Mouse (Mus musculus): ENCODE results near the gene Frem2. TPM values are rescaled to one million over a fixed set of nuclear protein-coding genes. Genes with fewer than 3 reads are reported as not detected.

Frem2 gene
- polyA plus RNA-seq, 1 experiment = 0.02 TPM

DNA sequence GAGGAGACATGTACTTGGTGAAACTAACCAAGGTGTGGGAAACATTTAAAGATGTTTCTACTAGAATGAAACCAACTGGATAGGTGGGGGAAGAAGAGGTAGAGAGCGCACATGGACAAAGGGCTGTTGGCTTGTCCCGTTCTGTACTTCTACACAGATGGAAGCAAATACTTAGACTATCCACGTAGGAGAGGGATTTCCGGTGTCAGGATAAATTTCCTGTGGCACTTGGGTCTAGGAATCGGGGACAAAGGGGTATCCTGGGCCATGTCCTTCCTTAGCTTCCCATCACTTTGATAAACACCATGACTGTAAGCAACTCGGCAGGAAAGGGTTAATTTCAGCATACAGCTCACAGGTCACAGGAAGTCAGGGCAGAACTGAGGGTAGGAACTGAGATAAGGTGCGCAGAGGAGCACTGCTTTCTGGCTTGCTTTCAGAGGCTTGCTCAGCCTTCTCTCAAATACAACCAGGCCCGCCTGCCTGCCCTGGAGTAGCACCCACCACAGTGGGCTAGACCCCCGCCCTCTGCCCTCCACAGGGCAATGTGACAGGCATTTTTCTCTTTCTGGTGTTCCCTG lies 170.1 kb downstream of the Frem2 start:
- peaks cover 4% of the 10 kb centered on the region; the same call in 1 of the 2 replicates for H3K36me3 ChIP-seq (ENCODE audit: control insufficient read depth)
- TF ChIP-seq GATA1 (IDR thresholded peaks at IDR 0.05; ENCODE audit: low read length) (no peak), TAL1 (IDR thresholded peaks at IDR 0.05; ENCODE audit: low read length) (no peak)
- H3K4me3 ChIP-seq (replicated peaks) = no peak overlapping the region
- H3K4me1 ChIP-seq (ENCODE audit: control insufficient read depth) = no peaks in the 10 kb centered on the region
- H3K27me3 ChIP-seq (ENCODE audit: control insufficient read depth) = no peaks in the 10 kb centered on the region
- no peaks in the 10 kb centered on the region for H3K9me3 ChIP-seq (ENCODE audit: control insufficient read depth, low read length)

DNA sequence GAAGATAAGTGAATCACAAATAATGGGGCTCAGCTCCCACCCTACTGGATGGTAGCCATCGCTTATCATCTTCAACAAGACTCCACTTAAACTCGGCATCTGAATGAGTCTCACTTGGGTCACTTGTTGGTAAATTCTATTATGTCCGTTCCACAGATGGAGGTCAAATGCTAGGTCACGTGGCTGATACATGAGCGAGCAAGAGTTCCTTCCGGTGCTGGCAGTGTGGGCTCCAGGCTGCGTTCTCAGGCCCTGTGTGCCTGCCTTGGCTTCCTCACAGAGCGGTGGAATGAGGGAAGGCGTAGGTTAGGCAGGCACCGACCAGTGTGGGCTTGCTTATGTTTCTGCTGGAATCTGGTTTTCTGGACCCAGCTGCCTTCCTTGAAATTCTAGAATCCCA lies 170.6 kb downstream of the Frem2 start:
- no peaks in the 10 kb centered on the region for H3K4me1 ChIP-seq (ENCODE audit: control insufficient read depth)
- no peak overlapping the region for H3K4me3 ChIP-seq (replicated peaks)
- peaks cover 6% of the 10 kb centered on the region; the same call in 1 of the 2 replicates for H3K36me3 ChIP-seq (ENCODE audit: control insufficient read depth)
- TF ChIP-seq GATA1 (IDR thresholded peaks at IDR 0.05; ENCODE audit: low read length) = no peak
- TF ChIP-seq TAL1 (IDR thresholded peaks at IDR 0.05; ENCODE audit: low read length) = no peak
- no peaks in the 10 kb centered on the region for H3K27me3 ChIP-seq (ENCODE audit: control insufficient read depth)
- H3K9me3 ChIP-seq (ENCODE audit: control insufficient read depth, low read length) = no peaks in the 10 kb centered on the region

DNA sequence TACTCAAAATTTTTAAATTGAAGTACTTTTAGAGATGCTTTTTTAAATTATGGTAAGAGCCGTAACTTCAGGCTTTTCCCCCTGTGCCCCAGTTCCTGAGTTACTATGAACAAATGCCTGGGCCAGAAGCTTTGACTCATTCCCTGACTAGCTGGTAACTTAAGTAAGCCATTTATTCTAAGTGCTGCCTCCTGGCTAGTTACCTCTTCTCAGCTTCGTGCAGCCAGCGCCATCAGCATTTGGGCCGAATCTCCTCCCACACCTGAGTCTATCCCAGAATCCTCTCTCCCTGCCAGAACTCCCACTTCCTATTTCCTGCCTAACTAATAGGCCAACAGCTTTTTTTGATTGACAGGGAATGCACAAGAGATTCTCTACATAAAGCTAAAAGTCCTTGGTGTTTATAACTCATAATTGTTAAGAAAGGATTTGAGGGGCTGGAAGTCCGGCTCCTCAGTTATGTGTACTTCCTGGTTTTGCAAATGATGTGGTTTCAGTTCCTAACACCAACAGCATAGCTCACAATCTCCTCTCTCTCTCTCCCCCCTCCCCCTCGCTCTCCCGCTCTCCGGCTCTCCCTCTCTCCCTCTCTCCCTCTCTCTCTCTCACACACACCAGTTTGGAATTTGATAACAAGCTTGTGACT lies 173.6 kb downstream of the Frem2 start:
- H3K36me3 ChIP-seq (ENCODE audit: control insufficient read depth) = peaks cover 28% of the 10 kb centered on the region
- no peaks in the 10 kb centered on the region for H3K4me1 ChIP-seq (ENCODE audit: control insufficient read depth)
- no peaks in the 10 kb centered on the region for H3K27me3 ChIP-seq (ENCODE audit: control insufficient read depth)
- H3K9me3 ChIP-seq (ENCODE audit: control insufficient read depth, low read length) = no peaks in the 10 kb centered on the region
- no peak overlapping the region for H3K4me3 ChIP-seq (replicated peaks)
- no peak for TF ChIP-seq GATA1 (IDR thresholded peaks at IDR 0.05; ENCODE audit: low read length)
- TF ChIP-seq TAL1 (IDR thresholded peaks at IDR 0.05; ENCODE audit: low read length) = no peak

DNA sequence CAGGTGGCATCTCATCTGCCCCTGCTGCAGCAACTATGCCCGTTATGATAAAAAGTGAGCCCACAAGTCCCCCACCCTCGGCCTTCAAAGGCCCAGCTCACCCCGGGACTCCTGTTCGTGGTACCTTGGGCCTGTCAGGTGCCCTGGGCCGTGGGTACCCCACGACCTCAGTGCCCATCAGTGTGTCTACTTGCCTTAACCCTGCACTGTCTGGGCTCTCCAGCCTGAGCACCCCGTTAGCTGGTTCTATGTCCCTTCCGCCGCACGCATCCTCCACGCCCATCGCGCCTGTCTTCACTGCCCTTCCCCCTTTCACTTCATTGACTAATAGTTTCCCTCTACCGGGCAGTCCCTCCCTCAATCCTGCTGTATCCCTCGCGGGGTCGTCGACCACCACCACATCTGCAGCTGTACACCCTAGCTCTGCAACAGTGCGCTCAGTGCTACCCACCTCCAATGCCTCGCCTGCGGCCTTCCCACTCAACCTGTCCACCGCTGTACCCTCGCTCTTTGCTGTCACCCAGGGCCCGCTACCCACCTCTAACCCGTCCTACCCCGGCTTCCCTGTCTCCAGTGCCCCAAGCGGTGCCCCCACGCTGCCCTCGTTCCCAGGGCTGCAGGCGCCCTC lies 178.6 kb downstream of the Frem2 start:
- no peak for TF ChIP-seq GATA1 (IDR thresholded peaks at IDR 0.05; ENCODE audit: low read length)
- TF ChIP-seq TAL1 (IDR thresholded peaks at IDR 0.05; ENCODE audit: low read length) = no peak
- Histone ChIP-seq H3K4me3 (replicated peaks) (no peak overlapping the region), H3K9me3 (ENCODE audit: control insufficient read depth, low read length) (no peaks in the 10 kb centered on the region), H3K36me3 (ENCODE audit: control insufficient read depth) (peaks cover 75% of the 10 kb centered on the region), H3K4me1 (ENCODE audit: control insufficient read depth) (no peaks in the 10 kb centered on the region; the same call in 1 of the 2 replicates), H3K27me3 (ENCODE audit: control insufficient read depth) (no peaks in the 10 kb centered on the region)

DNA sequence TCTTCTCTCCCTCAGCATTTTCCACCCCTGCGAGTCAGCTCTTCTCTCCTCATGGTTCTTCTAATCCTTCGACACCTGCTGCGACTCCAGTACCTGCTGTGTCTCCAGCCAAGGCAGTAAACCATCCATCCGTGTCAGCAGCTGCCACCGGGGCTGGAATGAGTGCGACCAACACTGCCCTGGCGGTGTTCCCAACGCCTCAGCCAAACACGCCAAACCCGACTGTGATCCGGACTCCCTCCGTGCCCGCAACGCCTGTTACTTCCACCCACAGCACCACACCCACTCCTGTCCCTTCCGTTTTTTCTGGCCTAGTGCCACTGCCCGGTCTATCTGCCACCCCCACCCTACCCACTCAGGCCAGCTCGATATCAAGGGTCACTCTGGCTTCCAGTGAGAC lies 179.7 kb downstream of the Frem2 start:
- TF ChIP-seq GATA1 (IDR thresholded peaks at IDR 0.05; ENCODE audit: low read length) = no peak
- TF ChIP-seq TAL1 (IDR thresholded peaks at IDR 0.05; ENCODE audit: low read length) = no peak
- peaks cover 85% of the 10 kb centered on the region for H3K36me3 ChIP-seq (ENCODE audit: control insufficient read depth)
- no peaks in the 10 kb centered on the region for H3K9me3 ChIP-seq (ENCODE audit: control insufficient read depth, low read length)
- H3K27me3 ChIP-seq (ENCODE audit: control insufficient read depth) = no peaks in the 10 kb centered on the region
- H3K4me1 ChIP-seq (ENCODE audit: control insufficient read depth) = no peaks in the 10 kb centered on the region; the same call in 1 of the 2 replicates
- no peak overlapping the region for H3K4me3 ChIP-seq (replicated peaks)

DNA sequence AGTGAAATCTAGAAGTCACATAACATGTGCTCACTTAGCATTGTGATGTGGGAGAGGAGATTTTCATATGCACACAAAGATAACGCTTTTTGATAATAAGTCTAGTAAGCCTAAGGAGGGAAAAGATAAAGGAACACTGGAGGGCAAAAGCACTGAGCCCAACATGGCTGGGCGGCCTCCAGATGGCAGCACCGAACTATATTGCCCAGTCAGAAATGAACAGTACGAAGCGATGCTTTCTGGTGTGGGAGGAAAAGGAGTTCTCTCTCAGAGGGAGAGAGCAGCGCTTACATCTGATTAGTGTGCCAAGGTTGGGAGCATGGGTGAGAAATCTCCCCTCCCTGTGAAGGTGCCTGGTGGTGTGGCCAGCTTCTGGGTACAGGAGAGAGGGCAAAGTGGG lies 181.3 kb downstream of the Frem2 start:
- peaks cover 91% of the 10 kb centered on the region for H3K36me3 ChIP-seq (ENCODE audit: control insufficient read depth)
- H3K4me1 ChIP-seq (ENCODE audit: control insufficient read depth) = no peaks in the 10 kb centered on the region; the same call in 1 of the 2 replicates
- no peak overlapping the region for H3K4me3 ChIP-seq (replicated peaks)
- no peak for TF ChIP-seq GATA1 (IDR thresholded peaks at IDR 0.05; ENCODE audit: low read length)
- no peak for TF ChIP-seq TAL1 (IDR thresholded peaks at IDR 0.05; ENCODE audit: low read length)
- no peaks in the 10 kb centered on the region for H3K9me3 ChIP-seq (ENCODE audit: control insufficient read depth, low read length)
- H3K27me3 ChIP-seq (ENCODE audit: control insufficient read depth) = no peaks in the 10 kb centered on the region

DNA sequence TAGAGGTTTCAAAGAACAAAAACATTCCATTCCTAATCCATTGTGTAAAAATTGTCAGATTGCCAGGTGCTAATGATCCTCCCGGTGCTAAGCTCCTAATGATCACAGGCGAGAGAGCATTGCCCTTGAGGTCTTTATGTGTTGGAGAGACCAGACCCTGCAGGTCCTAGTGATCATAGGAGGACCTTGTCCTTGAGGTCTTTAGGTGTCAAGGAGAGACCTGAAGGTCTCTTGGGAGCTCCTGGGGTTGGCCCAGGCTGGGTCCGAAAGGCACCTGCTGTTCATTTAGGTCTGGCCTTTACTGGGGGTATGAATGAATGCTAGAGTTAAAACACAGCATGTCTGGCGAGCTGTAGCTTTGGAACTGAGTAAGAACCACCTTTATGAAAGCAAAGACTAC lies 183.0 kb downstream of the Frem2 start:
- H3K27me3 ChIP-seq (ENCODE audit: control insufficient read depth) = no peaks in the 10 kb centered on the region
- H3K36me3 ChIP-seq (ENCODE audit: control insufficient read depth) = peaks cover 93% of the 10 kb centered on the region
- no peak for TF ChIP-seq GATA1 (IDR thresholded peaks at IDR 0.05; ENCODE audit: low read length)
- no peak for TF ChIP-seq TAL1 (IDR thresholded peaks at IDR 0.05; ENCODE audit: low read length)

DNA sequence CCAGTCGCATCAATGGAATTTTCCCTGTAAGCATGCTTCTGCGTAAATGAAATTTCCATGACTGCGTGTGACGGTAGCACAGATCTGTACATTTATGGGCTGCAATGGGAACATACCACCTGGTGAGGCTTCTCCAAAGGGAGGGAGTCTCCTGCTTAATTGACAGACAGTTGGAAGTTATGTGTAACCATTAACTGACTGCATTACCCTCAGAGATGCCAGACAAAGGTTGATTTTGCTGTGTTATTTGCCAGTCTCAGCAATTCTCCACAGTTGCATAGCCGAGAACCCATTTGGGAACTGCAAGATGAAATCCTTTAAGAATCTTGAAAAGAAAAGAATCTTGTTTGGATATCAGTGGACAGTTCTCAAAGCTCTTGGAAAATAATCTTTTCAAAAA lies 185.1 kb downstream of the Frem2 start:
- H3K36me3 ChIP-seq (ENCODE audit: control insufficient read depth) = peaks cover 79% of the 10 kb centered on the region
- H3K4me1 ChIP-seq (ENCODE audit: control insufficient read depth) = peaks cover 1% of the 10 kb centered on the region; the same call in 1 of the 2 replicates
- H3K27me3 ChIP-seq (ENCODE audit: control insufficient read depth) = no peaks in the 10 kb centered on the region
- H3K4me3 ChIP-seq (replicated peaks) = no peak overlapping the region
- no peaks in the 10 kb centered on the region for H3K9me3 ChIP-seq (ENCODE audit: control insufficient read depth, low read length)
- TF ChIP-seq GATA1 (IDR thresholded peaks at IDR 0.05; ENCODE audit: low read length) = no peak
- TF ChIP-seq TAL1 (IDR thresholded peaks at IDR 0.05; ENCODE audit: low read length) = no peak

More for the DNA sequence above, 183.0 kb downstream of the Frem2 start:
- Histone ChIP-seq H3K9me3 (ENCODE audit: control insufficient read depth, low read length) (no peaks in the 10 kb centered on the region), H3K4me3 (replicated peaks) (no peak overlapping the region), H3K4me1 (ENCODE audit: control insufficient read depth) (no peaks in the 10 kb centered on the region; the same call in 1 of the 2 replicates)

GRCm38 (mm10) chr3:53469650-53470049 lies 187.5 kb downstream of the Frem2 start:
- peaks cover 58% of the 10 kb centered on the region for H3K36me3 ChIP-seq (ENCODE audit: control insufficient read depth)
- no peak for TF ChIP-seq GATA1 (IDR thresholded peaks at IDR 0.05; ENCODE audit: low read length)
- no peak for TF ChIP-seq TAL1 (IDR thresholded peaks at IDR 0.05; ENCODE audit: low read length)
- H3K27me3 ChIP-seq (ENCODE audit: control insufficient read depth) = no peaks in the 10 kb centered on the region
- H3K4me3 ChIP-seq (replicated peaks) = no peak overlapping the region
- H3K9me3 ChIP-seq (ENCODE audit: control insufficient read depth, low read length) = no peaks in the 10 kb centered on the region
- peaks cover 18% of the 10 kb centered on the region for H3K4me1 ChIP-seq (ENCODE audit: control insufficient read depth)

Data from erythroblast, embryonic 14.5 days (primary cell).